Mouse (Mus musculus): ENCODE data around the gene Fignl2. TPM values are rescaled to one million over a fixed set of nuclear protein-coding genes. Genes with fewer than 3 reads are reported as not detected.

Fignl2 gene
- under 1 TPM; 0.15 to 0.18 TPM for total RNA-seq (2023)

GRCm38 (mm10) chr15:101077813-101078730 lies at the start of gene Fignl2:
Gene Fignl2, minus strand, starts transcription at chr15:101078567.

DNA sequence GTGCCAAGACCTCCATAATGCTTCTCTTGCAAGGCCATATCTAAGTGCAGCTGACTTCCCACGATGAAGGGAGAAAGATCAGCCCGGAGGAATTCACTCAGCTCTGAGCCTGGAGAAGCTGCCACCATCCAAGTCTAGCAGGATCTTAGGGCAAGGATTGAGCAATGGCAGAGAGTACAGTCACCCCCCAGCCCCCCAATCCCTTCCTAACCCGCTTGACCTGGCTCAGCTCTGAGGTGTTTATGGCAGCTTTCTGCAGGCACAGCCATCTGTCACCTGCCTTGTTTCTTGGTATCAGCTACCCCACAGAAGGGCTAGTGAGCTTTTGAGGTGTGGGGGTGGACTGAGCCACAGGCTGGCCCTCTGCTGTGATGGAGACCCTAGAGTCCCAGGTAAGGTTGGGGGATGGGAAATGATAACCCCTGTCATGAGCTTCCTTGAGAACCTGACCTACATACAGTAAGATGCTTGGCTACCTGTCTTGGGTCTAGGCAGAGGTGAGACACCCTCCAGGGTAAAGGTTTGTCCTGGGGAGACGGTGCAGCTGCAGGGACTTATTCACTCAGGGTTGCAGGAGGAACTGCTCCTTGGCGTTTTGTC lies 37.2 kb upstream of the Fignl2 start, which contains the start of gene Ankrd33:
TSS of gene Ankrd33 (plus strand) at position 245 of the 600 bp plus-strand sequence.

DNA sequence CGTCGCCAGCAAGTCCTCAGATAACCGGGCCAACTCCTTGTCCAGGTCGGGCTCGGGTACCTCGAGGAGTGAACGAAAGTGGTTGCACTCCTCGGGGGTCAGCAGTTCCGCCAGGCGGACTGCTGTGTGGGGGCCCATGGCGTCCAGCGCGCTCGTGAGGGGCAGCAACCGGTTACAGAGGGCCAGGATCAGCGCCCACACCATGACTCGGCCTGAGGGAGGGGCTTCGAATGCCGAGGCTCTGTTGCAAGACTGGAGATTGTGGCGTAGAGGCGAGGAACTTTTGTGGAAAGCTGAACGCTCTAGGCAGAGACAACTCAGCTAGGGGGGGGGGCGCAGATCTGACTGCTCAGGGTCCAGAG lies 31.2 kb downstream of the Fignl2 start, which contains the start of gene Gm47841:
TSS of gene Gm47841 (minus strand) at position 204 of the 362 bp plus-strand sequence.

Other genes starting within 250 kb of the Fignl2 start
- not detected for gene Scn8a, start 208.7 kb downstream of the Fignl2 start, total RNA-seq (2023)
- not detected for gene Gm47841, start 31.2 kb downstream of the Fignl2 start, total RNA-seq (2023)
- gene Ankrd33, start 37.2 kb upstream of the Fignl2 start, total RNA-seq (2023) = not detected
- 10 to 100 TPM; 41.9 to 51.5 TPM for gene Acvrl1, start 50.0 kb upstream of the Fignl2 start, total RNA-seq (2023)
- gene Acvr1b, start 95.5 kb upstream of the Fignl2 start, total RNA-seq (2023) = 10 to 100 TPM; 14.9 to 18.6 TPM
- gene Grasp, start 145.6 kb upstream of the Fignl2 start, total RNA-seq (2023) = 1 to 10 TPM; 1.2 to 1.7 TPM
- gene Nr4a1, start 175.7 kb upstream of the Fignl2 start, total RNA-seq (2023) = 100 to 1,000 TPM; 140 to 280 TPM
- 10 to 100 TPM; 49.4 to 56.3 TPM for gene Atg101, start 205.7 kb upstream of the Fignl2 start, total RNA-seq (2023)
- under 1 TPM; 0.24 to 0.26 TPM for gene 6030408B16Rik, start 214.6 kb upstream of the Fignl2 start, total RNA-seq (2023)